Mouse (Mus musculus) adrenal gland (tissue): ENCODE measurements around the gene Gm4070.
"Not testable (repeated sequence)": the region's sequence is repeated elsewhere in the genome, so short reads cannot be mapped to it uniquely, and the experiment has no call there.

Experiments
- intact Hi-C: fragments of 180-260 bp; cut with DNase I; formaldehyde crosslinking; loops from one replicate; pipeline ENCODE4 v1.15.1; 2025
- long read RNA-seq, 2 experiments: library from polyadenylated mRNA; unstranded; transcript quantifications; one replicate each; pipeline ENCODE4 v2.0.0; 2020; ENCODE audit warnings: borderline replicate concordance in 1 of 2; ENCODE audit not compliant: insufficient replicate concordance in 1 of 2

Gene Gm4070
- long read RNA-seq, experiment 1, partial matches to known transcripts, result 0 of 3 reads
- long read RNA-seq, experiment 1, other reads (novel, unspliced or antisense), result 3 of 3 reads
- long read RNA-seq, experiment 2, partial matches to known transcripts, result 0 of 3 reads
- long read RNA-seq, experiment 2, other reads (novel, unspliced or antisense), result 3 of 3 reads

GRCm38 (mm10) chr7:105953812-105954211 is at the start of gene Gm4070:
Gm4070 (minus strand) TSS chr7:105953967.
- intact Hi-C loops, result not testable (repeated sequence)

- intact Hi-C loops, result not testable (repeated sequence)
These were observed 773 bp upstream of the Gm4070 start for GRCm38 (mm10) chr7:105954540-105954939.

GRCm38 (mm10) chr7:105952408-105952807 is 1.4 kb downstream of the Gm4070 start:
- intact Hi-C loops, result not testable (repeated sequence)

GRCm38 (mm10) chr7:105945238-105945637 is 8.5 kb downstream of the Gm4070 start:
- intact Hi-C loops, result not testable (repeated sequence)

- intact Hi-C loops, result not testable (repeated sequence)
These were observed 21.6 kb downstream of the Gm4070 start for GRCm38 (mm10) chr7:105932132-105932531.

GRCm38 (mm10) chr7:105883588-105884336 is 70.0 kb downstream of the Gm4070 start:
- intact Hi-C loops, result not testable (repeated sequence)

- intact Hi-C loops, result not testable (repeated sequence)
These were observed 73.9 kb downstream of the Gm4070 start for GRCm38 (mm10) chr7:105879717-105880484.

- intact Hi-C loops, result not testable (repeated sequence)
These were observed 97.8 kb downstream of the Gm4070 start for GRCm38 (mm10) chr7:105855718-105856560.
